Mouse (Mus musculus): ENCODE measurements around the gene Tsga10.
"Not testable (repeated sequence)": the region's sequence is repeated elsewhere in the genome, so short reads cannot be mapped to it uniquely, and the experiment has no call there.

Tsga10 gene

DNA sequence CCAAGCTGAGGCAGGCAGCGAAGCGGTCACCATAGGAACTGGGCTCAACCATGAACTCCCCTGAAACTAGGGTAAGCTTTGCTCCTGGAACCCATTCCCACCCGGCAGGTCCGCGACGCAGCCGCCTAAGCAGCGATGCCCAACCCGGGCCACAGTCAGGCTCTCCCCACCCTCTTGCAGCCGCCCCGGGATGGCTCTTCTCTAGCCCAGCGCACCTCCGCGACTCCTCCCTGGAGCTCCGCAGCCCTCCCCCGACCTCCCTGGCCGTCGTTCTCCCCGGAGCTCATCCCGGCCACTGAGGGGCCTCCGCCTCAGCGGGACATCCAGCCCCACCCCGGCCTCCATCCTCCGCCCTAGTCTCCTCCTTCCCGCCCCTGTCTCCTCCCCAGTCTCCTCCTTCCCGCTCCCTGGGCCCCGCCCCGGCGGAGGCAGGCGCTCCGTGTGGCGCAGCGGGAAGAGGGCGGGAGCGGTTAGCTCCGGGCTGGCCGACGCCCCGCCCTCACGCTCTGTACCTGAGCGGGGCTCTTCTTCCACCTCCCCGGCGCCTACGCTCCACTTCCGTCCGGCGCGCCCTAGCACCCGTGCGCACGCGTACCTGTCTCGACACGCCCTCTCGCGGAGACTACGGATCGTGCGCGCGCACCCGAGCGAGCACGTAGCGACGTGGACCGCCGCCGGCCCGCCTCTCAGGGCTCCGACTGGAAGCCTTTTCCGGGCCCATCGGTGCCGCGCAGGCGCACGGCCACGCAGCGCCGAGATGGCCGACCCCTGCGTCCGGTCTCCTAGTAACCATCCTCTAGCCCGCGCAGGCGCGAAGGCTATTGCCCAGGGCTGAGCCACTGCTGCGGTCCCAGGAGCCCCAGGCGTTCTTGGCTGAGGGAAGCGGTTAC is 1.5 kb downstream of the Tsga10 start:
- peak; percentile 99 to 100 for DNase-seq (ENCODE audit: low spot score in 2 of 2)

DNA sequence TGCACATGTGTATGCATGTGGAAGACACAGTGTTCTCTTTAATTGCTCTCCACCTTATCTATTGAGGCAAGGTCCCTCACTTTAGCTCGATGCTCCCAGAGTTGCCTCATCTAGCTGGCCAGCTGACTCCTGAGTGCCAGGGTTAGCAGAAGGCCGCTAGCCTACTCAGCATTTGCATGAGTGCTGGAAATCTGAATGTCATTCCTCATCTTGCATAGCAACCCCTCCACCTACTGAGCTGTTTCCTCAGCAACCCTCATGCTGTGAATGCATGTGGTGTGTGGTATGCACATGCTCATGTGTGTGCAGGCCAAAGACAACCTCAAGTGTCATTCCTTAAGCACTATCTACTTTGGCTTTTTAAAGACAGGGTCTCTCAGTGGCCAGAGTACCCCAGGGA is 15.5 kb downstream of the Tsga10 start:
- no peak for DNase-seq (ENCODE audit: low spot score in 2 of 2)

DNA sequence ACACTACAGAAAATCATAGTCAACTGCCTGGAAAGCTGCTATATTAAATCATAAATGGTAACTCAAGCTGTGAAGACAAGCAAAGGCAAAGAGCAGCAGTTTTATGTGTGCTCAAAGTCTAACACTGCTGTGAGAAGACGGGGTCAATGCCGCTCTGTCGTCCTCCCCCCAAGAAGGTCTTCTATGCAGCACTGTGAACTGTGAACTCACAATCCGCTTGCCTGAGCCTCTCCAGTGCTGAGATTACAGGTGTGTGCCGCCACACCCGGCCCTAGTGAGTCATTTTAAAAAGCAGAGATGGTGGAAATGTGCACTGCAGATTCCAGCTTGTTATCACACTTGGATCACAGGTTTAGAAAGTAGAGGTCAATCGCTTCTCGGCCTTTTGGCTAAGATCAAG is 19.4 kb downstream of the Tsga10 start:
- no peak for DNase-seq (ENCODE audit: low spot score in 2 of 2)

DNA sequence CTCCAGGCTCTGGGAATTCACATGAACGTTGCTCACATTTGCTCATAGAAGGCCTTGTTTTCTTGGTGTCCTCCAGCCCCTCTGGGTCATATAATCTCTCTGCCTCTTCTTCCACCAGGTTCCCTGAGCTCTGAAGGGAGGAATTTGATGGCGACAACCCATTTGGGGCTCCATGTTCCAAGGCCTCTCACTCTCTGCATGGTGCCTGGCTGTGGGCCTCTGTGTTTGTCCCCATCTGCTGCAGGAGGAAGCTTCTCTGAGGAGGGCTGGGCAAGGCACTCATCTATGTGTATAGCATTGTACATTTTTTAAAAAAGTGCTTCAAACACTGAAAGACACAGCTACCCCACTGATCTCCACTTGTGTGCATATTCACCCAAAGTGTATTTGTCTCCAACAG is 34.5 kb downstream of the Tsga10 start:
- no peak for DNase-seq (ENCODE audit: low spot score in 2 of 2)

DNA sequence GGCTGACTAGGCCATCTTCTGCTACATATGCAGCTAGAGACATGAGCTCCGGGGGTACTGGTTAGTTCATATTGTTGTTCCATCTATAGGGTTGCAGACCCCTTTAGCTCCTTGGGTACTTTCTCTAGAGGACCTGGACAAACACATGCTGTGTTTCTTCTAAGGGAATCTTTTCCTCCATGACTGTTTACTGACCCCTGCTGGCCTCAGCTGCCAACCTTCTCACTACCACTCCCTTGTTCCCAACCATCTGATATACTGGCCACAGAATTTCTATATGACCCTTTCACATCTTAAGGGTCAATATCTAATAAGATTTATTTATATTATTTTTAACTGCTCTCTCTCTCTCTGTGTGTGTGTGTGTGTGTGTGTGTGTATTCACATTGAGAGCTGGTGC is 63.9 kb downstream of the Tsga10 start:
- not testable (repeated sequence) for DNase-seq (ENCODE audit: low spot score in 2 of 2)

DNA sequence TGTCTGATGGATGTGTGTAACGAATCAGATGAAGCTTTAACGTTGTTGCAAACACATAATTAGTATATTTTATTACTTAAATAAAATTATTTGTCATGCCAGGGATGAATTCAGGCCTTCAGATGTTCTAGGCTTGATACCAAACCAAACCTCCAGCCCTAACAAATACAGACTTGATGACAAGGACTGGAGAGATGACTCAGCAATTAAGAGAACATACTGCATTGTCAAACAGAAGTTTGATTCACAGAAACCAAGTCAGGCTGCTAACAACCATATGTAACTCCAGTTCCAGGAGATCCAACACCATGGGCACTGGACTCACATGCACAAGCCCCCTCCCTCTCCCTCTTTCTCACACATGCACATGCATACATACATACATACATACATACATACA is 65.9 kb downstream of the Tsga10 start:
- no peak for DNase-seq (ENCODE audit: low spot score in 2 of 2)

DNA sequence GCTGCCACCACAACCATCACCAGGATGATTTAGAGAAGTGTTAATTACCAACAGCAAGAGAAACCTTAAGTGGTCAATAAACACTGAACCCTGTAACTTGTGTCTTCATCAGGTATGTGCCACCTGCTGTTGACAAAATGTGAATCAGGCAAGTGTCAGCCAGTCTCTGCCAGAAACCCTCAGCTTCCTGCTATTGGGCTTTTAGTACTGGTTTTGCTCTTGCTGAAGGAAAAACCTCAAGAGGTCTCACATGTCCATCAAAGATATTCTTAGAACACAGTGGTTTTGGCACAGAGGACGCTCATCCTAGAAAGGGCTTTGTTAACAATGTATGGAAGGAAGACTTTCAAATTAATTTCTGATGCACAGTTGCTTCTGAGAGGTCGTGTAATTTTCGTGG is 66.7 kb downstream of the Tsga10 start:
- DNase-seq (ENCODE audit: low spot score in 2 of 2) = no peak

DNA sequence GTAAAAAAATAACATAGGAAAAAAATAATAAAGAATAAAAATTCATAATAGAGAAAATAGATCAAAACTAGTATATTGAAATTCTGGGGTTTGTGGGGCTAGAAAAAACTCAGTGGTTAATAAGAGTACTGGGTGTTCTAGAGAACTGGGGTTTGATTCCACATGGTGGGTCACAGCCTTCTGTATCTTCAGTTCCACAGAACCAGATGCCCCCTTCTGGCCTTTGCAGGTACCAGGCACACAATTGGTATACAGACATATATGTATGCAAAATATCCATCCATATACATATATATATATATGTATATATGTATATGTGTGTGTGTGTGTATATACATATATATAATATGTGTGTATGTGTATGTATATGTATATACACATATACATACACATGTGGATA is 106.8 kb downstream of the Tsga10 start:
- no peak for DNase-seq (ENCODE audit: low spot score in 2 of 2)

DNA sequence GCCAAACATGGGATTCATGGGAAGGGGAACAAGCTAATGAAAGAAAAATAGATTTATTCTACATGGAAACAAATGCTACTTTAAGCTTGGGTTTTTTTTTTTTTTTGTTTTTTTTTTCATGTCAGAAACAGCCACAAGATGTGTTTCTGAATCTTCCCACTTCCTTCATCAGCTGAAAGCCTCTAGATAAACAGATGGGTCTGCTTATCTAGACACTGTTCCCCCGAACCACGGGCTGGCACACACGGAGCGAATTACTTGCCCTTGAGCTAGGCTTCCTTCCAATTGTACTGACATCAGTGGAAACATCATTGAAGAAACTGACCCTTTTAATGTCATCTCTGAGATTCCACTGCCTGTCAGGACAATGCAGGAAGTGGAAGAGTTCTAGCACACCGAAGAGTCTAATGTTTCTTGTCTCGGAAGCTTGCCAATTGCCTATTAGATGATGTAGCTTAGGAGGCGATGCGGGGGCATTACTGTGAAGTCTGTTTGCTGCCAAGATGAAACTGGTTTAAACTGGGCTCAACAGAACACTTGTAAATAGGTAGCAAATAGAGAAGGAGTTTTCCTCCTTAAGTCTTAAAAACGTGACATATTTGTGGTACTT is 121.5 kb downstream of the Tsga10 start:
- DNase-seq (ENCODE audit: low spot score in 2 of 2) = no peak

DNA sequence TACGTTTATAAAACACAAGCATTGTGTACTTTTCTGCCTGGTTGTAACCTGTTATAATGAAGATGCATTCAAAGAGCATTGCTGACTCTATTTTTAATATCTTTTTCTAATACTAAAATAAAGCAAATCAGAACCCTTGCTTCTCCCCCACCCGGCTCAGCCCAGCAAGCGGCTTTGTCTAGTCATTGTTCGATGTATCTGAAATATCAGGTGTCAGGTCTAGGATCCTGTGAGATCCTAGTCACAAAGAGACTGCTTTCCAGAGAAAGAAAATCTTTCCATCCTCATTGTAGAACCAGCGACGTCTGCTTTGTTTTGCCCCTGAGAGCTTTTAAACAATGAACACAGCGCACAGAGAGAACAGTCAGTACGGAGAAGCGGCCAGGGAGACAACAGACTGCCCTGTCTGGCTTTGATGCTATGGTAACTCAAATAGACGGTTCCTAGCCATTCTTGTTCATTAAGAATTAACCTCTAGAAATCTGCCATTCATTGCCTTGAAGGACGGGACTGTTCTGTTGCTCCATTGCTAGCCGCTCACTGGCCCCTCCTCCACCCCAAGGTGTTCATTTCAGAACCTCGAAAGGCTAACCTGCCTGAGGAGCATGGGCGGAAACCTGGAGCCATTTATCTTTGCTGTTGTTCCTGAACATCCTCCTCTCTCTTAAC is 123.5 kb downstream of the Tsga10 start:
- no peak for DNase-seq (ENCODE audit: low spot score in 2 of 2)

DNA sequence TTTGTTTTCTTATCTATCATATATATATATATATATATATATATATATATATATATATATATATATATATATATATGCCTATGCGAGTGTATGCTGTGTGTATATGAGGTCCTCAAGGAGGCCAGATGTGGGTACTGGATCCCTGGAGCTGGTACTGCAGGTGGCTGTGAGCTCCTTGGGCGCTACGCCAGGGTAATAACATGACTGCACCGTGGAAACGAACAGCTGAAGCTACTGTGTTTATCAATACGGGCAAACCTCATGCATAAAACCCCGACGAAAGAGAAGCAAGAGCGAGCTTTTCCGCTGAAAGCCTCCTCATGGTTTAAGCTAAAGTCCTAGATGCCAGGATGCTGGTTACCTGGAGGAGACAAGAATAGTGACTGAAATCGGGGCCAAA is 124.1 kb downstream of the Tsga10 start:
- no peak for DNase-seq (ENCODE audit: low spot score in 2 of 2)

DNA sequence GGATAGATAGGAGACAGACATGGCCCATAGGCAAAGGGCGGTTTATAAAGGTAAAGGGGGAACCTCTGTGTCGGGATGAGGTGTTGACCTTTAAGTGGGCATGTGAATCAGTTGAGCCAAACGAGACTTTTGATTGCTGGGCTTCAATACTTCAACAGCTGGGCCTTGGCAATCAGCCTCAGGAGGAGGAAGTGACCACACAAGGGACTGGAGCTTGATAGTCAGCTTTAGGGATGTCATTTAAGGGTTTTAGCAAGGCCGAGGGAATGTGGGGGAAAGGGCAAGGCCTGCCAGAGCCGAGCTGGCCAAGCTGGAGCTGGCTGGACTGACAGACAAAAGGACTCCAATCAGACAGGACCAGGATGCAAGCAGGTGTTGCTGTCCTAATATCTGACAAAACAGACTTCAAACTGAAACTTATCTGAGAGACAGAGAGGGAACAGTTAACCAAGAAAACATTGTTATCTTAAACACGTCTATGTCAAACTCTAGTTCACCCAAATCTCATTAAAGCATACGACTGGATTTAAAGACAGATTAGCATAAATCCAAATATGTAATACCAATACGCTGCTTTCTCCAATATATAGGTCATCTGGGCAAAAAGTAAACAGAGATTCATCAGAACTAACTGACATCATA is 125.9 kb downstream of the Tsga10 start:
- DNase-seq (ENCODE audit: low spot score in 2 of 2) = no peak

DNA sequence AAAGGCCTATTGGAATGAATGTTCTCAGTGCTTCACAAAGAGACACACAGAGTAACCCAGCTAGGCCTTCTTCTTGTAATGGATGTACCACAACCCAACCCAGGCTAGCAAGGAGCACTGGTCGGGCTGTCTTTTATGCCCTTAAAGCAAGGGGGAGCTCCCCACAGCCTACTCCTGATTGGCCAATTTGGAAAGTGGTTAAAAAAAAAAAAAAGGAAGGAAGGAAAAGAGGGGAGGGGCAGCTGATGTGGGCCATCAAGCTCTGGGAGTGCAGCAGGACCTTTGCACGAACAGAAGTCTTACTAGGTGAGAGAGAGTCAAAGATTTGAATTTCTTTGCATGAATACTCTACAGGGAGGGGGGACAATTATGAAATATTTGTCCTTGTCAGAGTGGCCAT is 127.3 kb downstream of the Tsga10 start:
- DNase-seq (ENCODE audit: low spot score in 2 of 2) = no peak

DNA sequence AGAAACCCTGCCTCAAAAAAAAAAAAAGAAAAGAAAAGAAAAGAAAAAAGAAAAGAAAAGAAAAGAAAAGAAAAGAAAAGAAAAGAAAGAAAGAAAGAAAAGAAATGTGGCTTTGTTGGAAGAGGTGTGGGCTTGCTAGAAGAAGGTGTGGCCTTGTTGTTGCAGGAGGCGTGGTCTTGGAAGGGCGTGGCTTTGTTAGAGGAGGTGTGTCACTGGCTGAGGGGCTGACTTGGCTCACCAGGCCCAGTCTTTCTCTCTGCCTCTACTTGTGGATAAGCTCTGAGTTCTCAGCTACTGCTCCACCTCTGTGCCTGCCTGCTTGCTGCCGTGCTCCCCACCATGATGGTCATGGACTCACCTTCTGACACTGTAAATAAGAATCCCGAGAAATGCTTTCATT is 129.2 kb downstream of the Tsga10 start:
- DNase-seq (ENCODE audit: low spot score in 2 of 2) = no peak

DNA sequence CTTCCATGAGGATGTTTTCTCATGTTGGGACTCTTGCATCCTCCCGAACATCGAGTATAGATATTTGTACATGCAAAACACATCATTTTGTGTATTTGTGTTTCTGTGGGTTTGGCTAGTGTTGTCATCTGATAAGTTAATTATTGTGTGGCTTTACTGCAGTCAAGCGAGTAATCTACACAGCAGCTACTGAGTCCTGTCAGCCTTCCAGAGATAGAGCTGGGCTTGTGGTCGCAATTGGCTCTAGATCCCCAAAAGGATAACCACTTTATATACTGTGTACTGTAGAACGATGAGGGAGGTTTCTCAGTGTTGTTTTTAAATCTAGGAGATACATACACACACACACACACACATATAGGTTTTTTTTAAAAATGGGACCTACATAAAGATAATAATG is 130.3 kb downstream of the Tsga10 start:
- DNase-seq (ENCODE audit: low spot score in 2 of 2) = no peak

DNA sequence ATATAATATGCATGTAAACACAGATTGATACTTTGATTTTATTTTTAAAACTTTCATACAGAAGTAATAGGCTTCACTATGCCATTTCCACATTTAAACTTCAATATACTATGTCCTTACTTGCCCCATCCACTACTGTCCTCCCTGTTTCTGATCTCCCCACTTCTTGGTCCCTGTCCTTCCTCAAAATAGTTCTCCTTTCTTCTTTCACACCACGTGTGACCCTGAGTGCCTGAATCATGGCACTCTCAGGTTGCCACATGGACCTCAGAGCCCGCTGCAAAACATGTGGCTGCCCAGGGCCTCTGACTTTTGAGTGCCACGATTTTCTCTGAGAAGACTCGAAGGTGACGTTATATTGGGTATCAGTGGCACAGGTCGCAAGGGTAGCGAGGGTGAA is 131.4 kb downstream of the Tsga10 start:
- no peak for DNase-seq (ENCODE audit: low spot score in 2 of 2)

DNA sequence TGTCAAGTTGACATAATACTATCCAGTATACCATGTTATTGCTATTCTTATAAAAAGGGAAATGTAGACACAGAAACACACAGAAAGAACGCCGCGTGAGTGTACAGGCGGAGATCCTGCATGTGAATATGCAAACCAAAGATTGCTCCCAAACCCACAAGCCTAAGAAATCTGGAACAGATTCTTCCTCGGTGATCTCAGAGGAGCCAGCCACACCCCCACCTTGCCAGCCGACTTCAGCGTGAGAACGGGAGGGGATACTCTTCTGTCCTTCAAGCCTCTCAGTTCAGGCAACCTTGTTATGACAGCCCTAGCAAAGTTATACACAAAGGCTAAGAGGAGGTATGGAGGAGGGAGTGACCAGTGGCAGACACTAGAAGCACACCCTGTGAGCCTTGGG is 136.9 kb downstream of the Tsga10 start:
- DNase-seq (ENCODE audit: low spot score in 2 of 2) = no peak

DNA sequence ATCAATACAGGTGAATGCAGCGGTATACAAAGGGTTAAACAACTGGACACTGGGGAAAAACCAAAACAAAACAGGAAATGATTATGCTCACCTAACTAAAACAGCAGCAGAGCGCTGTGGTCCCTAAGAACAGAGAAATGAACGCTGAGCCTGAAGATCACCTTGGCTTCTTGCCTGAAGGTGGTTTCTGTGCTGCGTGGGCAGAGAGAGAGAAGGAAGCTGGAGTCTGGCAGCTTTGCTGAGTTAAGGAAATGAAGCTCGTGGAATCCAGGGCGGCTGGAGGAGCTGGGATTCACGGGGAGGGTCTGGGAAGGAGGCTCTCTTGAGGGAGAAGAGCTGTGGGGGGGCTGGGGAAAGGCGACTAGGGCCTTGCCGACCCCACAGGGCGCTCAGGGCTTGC is 138.2 kb downstream of the Tsga10 start:
- DNase-seq (ENCODE audit: low spot score in 2 of 2) = no peak

DNA sequence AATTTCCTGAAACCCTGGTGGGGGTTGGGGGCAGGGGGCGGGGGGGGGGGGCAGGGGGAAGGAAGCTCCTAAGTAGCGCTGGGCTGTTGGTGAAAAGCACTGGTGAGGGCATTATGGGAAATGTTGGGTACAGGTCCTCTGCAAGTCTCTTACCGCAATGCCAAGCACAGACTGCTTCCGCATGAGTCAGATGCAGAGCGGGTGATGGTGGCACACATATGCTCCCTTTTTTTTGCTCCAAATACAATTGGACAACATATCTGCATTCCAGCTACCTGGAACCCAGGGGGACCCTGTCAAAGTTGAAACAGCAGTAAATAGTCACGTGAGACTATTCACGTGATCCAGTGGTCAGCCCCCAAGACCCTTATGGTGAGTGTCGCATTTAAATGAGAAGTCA is 139.0 kb downstream of the Tsga10 start:
- no peak for DNase-seq (ENCODE audit: low spot score in 2 of 2)

DNA sequence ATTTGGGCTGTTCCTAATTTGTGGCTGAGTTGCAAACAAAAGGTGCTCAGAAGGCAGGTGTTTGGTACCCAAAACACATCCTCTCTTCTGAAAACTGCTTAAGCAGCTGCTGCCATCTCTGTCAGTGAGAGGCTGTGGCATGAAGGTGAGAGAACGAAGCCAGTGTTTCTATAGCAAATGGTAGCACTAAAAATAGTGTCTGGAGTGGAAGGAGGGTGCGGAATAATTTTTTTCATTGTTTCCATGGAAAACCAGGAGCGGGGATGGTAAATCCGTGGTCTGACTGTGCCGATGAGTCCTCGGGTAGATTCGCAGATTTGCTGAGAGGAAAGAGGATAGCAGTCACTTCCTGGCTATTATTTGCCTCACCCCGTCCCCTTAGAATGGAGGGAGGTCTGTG is 139.8 kb downstream of the Tsga10 start:
- DNase-seq (ENCODE audit: low spot score in 2 of 2) = no peak

DNA sequence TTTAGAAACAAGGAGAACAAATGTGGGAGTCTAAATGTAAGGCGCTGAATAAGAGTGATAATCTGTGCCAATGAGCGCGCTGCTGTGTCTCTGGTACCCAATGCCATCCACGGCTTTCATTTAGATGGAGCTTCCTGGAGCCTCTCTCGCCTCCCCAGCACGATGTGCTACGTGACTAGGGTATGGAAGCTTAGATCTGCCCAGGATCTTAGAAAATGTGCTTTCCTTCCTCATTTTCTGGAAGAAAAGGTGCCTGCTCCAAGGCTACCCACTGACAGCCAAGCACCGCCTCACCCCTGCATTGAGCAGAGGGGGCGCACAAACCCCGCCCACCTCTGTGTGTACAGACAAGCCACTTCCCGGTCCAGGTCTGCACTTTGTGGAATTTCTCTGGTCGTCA is 140.3 kb downstream of the Tsga10 start:
- no peak for DNase-seq (ENCODE audit: low spot score in 2 of 2)

DNA sequence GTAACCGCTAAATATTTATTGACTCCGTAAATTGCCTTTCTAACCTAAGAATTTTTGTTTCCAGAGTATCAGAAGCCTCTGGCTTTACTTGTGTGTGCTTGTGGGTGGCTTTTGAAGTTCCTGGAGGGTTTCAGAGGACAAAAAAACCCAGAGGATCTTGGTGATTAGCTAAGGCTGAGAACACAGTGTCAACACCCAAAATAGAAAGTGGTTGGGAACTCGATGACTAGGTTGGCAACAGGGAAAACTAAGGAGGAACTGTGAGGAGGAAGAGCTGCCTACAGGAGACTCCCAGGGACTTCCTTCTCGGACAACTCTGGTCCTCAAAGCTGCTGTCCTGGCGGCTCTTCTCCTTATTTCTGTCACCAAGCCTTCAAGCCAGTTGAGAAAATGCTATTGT is 145.1 kb downstream of the Tsga10 start:
- DNase-seq (ENCODE audit: low spot score in 2 of 2) = no peak
